Mouse (Mus musculus) left cerebral cortex, adult 9 months (tissue): ENCODE measurements around the gene Snrpc.

ENCODE experiments used
- DNase-seq, 2 experiments: peaks; one replicate each; pipeline ENCODE4 v3.0.0; 2022; ENCODE audit warnings: low spot score in 2 of 2

The Snrpc gene

GRCm38 (mm10) chr17:27819521-27819970 lies 18.4 kb upstream of the Snrpc start:
- no peak for DNase-seq

DNA sequence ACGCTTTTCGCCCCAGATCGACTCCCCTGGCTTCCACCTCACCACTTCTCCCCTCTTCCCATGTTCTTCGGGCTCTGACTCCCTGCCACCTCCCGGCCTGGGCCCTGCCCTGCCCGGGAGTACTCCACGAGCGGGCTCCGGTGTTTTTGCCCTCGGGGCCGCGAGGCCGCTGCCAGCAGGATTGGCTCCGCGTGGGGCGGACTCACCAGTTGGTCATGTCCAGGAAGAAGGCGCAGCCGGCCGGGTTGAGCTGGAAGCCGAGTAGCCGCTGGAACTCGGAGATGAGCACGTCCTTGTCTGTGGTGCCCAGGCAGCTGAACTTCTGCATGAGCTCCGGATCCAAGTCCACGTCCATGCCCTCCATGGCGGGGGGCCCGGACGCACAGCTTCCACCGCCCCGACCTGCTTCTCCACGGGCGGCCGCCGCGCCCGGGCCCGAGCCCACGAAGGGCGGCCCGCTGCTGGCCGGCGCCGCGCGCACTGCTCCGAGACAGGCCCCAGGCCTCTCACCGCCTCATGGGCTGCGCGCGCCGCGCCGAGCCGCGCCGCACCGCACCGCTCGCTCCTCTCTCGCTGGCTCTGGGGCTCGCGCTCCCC lies 17.9 kb upstream of the Snrpc start:
- peak in 1 of 2 experiments; percentile 51 for DNase-seq

DNA sequence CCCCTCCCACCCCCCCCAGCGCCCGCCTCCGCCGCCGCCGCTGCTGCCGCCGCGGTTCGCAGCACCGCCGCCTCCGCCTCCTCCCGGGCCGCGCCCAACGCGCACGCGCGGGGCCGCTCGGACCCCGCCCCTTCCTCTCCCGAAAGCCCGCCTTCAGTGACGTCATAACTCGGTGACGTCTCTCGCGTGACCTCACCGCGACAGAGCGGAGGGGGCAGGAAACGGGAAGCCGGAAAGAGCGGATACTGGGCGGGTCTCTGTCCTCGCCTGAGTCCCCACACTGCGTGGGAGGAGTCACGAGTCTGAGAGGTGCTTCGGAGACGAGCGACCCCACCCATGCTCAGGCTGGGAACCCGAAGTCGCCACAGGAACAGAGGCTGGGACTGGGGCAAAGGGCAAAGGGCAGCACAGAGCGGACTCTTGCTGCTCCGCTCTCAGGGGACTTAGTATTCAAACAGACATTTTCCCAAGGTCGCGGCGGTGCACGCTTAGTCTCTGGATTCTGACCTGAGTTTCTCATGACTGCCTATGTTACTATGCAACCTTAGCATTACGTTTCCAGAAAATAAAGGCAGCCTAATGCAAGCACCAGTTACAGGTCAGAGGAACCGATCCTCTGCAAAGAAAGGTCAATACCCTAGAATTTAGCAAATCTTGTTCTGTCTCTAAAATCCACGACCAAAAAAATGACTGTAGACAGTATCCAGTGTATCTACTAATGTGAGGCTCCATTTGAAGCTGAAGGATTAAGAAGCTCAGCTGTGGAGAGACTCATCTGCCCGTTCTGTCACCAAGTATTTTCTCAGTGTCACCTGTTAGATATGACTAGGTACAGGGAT lies 17.2 kb upstream of the Snrpc start, which contains the start of gene D17Wsu92e:
Gene D17Wsu92e, minus strand, starts transcription at position 81 of the 839 bp plus-strand sequence.
- peak; percentile 94 to 97 for DNase-seq

DNA sequence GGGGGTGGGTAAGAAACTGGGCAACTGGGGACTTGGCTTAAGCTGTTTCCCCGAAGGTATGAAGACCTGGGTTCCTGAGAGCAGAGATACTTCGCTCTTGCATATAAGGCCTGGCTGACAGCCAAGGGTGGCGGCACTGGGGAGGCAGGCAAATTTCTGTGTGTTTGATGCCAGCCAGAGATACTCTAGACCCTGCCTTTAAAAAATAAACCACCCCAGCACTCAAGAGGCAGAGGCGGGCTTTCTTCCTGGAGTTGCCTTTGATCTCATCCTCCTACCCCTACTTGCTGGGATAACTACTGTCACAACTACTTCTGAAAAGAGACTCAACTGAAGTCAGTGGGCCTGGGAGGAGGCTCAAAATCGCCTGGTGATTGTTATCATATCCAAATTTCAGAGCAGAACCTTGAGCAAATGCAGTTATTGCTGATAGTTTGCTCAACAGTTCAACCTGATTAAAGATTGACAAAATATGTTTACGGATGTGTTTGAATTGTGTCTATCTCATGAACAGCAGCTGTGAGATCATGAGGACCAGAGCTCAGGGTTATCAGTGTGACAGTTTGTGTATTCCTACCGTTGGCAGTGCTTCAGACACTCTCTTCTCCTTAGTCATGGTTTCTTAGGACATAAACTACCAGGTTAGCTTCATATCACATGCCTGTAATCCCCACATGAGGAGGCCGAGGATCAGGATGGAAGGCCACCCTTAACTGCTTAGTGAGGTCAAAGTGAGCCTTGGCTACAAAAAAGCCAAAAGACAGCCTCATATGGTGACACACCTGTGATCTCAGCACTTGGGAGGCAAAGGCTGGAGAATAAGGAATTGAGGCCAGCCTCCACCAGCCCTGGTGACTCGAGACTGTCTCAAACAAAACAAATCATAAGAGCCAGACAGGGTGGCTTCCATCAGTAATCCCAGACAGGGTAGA lies 16.3 kb upstream of the Snrpc start:
- DNase-seq: no peak

- no peak for DNase-seq
Observed at GRCm38 (mm10) chr17:27823142-27823905, 14.6 kb upstream of the Snrpc start.

DNA sequence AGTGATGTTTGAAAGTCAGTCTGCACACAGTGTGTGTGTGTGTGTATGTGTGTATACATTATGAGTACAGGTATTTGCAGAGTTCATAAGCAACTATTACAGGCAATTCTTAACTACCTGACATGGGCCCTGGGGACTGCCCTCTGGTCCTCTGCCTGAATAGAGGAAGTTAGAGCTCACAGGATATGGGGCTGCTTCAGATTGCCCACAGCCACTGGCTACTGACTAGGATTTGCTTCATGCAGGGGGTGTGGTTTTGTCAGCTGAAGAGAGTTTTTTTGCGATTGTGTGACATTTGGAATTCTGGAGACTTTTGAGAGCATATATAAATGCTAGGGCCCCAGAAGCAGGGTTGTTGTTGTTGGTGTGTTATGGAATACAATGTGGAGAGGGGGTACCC lies 13.0 kb upstream of the Snrpc start:
- no peak for DNase-seq

GRCm38 (mm10) chr17:27825539-27825938 lies 12.4 kb upstream of the Snrpc start:
- DNase-seq: no peak

DNA sequence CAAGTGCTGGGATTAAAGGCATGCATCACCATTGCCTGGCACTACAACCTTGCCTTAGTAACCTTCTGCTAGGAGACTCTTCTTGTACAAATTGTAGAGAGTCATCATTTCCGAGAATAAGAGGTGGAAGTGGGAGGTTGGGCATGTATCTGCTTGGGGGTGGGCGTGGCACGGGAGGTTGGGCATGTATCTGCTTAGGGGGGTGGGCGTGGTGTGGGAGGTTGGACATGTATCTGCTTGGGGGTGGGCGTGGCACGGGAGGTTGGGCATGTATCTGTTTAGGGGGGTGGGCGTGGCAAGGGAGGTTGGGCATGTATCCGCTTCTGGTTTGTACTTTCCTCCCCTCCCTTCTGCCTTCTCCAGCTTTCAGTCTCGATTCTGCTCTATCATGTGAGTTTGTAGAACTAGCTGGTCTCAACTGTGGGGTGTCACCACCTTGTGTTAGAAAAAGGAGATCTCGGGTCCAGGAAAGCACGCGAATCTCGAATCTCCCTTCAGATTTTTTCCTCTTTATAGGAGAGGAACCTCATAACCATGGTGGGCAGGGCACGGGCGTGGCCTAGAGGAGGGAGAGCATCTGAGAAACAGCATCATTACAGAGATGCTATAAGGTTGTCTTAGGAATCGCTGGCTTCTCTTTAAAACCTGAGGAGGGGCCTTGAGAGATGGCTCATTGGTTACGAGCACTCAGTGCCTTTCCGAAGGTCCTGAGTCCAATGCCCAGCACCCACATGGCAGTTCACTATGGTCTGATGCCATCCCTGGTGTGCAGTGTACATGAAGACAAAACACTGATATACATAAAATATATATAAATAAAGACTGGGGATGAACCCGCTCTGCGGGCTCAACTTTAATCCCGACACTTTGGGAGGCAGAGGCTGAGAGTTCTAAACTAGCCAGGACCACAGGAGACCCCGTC lies 11.7 kb upstream of the Snrpc start:
- DNase-seq: peak; percentile 48

- no peak for DNase-seq
Observed at GRCm38 (mm10) chr17:27826908-27827383, 11.0 kb upstream of the Snrpc start.

GRCm38 (mm10) chr17:27827511-27827910 lies 10.4 kb upstream of the Snrpc start:
- no peak for DNase-seq

DNA sequence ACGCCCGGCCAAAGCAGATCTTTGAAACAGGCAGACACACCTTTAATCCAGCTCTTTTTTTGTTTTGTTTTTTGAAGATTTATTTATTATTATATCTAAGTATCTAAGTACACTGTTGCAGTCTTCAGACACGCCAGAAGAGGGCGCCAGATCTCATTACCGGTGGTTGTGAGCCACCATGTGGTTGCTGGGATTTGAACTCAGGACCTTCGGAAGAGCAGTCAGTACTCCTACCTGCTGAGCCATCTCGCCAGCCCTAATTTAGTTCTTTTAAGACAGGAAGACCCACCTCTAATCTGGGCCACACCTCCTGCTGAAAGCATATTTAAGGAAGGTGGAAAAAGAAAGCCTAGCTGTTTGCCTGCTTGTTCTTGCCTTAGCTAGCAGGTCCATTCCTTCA lies 7.5 kb upstream of the Snrpc start:
- no peak for DNase-seq

- DNase-seq: peak; percentile 92 to 97
Observed at GRCm38 (mm10) chr17:27839469-27840252, 1.7 kb downstream of the Snrpc start.

GRCm38 (mm10) chr17:27848351-27848750 lies 10.4 kb downstream of the Snrpc start:
- DNase-seq: no peak

DNA sequence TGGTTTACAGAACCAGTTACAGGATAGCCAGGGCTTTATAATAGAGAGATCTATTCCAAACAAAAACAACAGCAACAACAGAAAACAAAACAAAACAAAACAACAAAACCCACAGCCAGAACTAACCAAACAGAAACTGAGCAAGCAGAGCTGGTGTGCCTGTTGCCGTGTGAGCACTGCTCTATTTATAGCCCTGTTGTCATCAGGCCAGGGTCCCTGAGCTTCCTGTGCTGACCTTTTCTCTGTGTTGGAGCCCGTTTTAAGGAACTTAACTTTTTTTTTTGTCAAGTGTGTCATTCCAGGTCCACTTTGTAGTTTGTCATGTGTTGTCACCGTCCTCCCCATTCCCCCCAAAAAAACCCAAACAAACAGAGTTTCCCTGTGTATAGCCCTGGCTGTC lies 13.1 kb downstream of the Snrpc start:
- peak in 1 of 2 experiments; percentile 23 for DNase-seq

- peak; percentile 36 to 71 for DNase-seq
Observed at GRCm38 (mm10) chr17:27856265-27856797, 18.4 kb downstream of the Snrpc start, which contains the start of gene Uhrf1bp1. TSS of gene Uhrf1bp1 (plus strand) at chr17:27856441.

GRCm38 (mm10) chr17:27856798-27857648 lies 19.1 kb downstream of the Snrpc start:
- peak in 1 of 2 experiments; percentile 23 for DNase-seq

GRCm38 (mm10) chr17:27857649-27858475 lies 19.9 kb downstream of the Snrpc start:
- DNase-seq: no peak
